Mouse (Mus musculus): ENCODE results near the gene Glb1l.
"Not testable (repeated sequence)": the region's sequence is repeated elsewhere in the genome, so short reads cannot be mapped to it uniquely, and the experiment has no call there.

Gene Glb1l

DNA sequence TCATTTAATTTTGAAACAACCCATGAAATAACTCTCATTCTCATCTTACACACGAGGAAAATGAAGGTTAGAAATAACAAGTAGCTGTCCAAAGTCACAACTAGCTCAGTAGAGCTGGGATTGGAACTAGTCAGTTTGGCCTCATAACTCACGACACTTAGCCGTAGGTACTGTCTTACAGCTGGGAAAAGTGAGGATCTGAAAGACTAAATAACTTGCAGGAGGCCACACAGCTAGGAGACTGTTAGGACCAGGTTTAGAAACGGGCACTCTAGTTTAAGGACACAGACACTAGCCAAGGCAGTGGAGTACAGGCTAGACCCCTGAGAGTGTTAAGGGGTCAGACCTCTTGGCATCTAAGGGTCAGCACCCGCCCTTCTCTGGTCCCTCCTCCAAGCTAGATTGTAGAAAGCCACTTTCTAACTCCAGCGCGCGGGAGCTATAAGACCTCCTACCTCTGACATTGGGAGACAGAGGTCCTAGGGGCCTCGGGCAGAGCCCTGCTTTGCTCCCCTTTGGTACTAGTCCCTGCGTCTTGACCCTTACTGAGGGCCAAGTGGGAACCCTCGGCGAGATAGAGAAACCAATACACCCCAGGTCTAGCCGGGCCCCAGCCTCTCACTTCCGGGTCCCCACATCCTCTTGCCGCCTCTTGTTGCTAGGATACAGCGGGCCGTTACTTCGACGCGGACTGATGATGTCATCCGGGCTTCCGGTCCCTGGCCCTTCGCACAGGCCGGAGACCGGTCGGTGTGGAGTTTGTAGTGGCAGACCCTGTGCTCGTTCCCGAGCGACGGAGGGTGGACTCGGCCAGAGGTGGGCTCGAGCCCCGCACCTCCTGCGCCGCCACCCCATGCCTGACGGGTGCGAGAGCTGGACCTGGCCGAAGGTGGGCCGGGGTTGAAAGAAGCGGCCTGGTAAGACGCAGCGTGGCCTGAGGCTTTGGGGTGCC is at the start of gene Glb1l, which contains the start of gene Stk16:
Gene Glb1l, minus strand, starts transcription at position 678 of the 952 bp plus-strand sequence.
Gene Stk16, plus strand, starts transcription at position 703 of the 952 bp plus-strand sequence.
- DNase-seq: peak; percentile 93

DNA sequence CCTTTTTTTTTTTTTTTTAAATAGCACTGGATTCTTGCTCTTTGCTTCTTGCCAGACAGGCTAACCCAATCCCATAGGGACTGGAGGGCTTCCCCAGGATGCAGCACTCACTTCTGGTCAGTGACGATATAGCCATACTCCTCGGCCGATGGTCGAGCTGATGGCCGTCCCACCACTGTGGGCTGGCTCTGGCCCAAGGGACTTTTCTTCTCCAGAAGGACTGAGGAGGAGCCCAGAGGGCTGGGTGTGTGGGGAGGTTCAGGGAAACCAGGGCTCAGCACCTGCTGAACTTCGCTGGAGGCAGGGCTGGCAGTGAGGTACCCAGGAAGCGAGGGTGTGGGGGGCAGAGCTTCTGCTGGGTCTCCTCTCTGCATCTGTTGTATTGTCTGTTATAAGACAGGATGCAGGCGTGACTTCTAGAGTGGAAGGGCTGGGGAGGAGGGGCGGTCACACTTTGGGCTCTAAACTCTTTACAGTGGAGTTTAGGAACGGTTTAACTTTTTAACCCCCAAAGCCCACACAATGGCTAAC is 45.0 kb upstream of the Glb1l start:
- no peak for DNase-seq

DNA sequence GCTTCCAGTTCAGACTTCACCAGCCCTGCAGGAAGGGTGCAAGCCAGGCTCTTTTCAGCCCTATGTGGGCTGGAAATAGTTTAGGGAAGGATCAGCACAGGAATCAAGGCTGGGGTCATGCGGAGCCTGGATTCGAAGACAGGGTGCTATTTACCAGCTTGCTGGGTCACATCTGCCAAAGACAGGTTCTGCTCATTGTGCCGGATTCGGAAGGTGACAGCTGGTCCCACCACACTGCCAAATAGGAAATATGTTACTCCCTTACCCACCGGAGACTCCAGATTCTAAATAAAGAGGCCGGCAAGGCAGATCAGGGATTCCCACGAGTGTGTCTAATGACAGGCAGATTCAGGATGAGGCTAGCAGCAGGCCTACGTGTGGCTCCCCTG is 44.0 kb upstream of the Glb1l start:
- DNase-seq: no peak

DNA sequence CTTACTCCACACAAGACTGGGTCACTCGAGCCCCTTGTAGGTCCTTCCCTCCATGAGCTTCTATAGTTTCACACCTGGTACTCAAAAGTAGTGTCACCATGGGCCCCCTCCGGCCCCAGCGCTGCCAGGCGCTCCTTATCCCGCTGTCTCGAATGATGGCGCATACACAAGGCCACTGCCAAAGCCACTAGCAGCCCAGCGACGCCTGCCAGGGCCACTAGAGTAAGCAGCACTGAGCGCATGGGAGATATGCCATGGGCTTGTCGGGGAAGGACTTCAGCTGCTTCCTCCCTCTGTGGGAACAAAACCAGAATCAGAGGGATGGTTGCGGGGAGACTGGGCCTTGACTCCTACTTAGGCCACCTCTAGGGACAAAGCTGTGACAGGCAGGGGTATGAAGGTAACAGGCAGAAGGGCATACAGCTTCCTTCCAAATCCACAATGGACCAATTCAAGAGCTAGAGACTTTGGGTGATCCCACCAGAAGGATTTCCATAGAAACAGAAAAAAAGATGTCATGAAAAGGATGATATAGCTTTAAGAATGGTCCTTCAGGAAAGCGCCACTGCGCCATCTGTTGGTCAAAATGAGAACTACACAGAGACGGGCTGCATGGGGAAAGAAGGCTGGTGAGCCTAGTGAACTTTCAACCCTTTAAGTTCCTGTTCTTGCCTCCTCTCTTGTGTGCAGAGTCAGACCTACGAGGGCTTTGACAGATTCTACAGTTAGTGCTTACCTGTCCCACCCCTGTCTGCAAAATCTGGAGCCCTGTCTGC is 43.4 kb upstream of the Glb1l start:
- DNase-seq: peak; percentile 90

- no peak for DNase-seq
Measured at GRCm38 (mm10) chr1:75253029-75253428, 42.4 kb upstream of the Glb1l start.

DNA sequence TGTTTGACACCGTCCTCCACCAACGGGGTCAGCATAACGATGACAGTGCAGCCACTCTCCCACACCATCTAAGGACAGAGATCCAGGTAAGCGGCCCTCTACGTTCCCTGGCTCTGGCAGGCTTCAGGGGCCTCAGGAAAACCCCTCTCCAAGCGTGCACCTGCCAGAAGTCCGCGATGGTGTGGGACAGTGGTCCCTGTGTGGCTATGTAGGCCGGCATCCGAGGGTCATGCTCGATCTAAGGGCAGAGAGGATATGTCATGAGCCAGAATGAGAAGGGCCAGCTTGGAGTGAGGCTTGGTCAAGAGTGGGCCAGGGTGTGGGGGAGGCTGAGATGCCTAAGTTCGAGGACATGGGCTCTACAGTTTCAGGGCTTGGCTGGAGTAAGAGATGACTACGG is 41.7 kb upstream of the Glb1l start:
- DNase-seq: no peak

DNA sequence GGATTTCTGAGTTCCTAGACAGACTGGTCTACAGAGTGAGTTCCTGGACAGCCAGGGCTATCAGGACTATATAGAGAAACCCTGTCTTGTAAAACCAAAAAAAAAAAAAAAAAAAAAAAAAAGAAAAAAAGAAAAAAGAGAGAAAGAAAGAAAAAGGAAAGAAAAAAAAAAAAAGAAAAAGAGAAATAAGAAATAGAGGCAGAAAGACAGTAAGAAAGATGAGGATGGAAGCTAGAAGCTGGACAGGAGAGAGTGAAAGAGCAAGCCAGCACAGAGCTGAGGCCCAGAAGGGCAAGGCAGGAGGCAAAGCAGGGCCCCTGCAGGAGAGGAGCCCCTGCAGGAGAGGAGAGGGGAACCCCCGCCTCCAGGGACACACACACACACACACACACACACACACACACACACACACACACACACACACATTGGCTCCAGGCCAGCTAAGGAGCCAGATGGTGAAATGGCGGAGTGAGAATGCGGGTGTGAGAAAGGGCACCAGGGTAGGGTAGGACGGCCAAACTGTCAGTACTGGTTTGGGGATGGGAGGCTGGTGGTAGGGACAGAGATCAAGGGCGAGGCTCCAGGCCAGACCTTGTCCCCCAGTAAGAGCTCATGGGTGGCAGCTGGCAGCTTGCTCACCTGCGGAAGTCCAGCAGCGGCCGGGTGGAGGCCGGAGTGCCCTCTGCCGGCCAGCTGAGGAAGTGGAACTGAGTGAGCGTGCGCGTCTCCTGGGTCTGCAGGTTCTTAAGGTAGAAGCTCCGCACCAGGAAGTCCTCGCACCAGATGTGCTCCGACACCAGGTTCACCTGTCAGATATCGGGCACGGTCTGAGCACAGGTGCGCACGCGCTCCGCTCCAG is 40.7 kb upstream of the Glb1l start:
- DNase-seq: peak; percentile 87

DNA sequence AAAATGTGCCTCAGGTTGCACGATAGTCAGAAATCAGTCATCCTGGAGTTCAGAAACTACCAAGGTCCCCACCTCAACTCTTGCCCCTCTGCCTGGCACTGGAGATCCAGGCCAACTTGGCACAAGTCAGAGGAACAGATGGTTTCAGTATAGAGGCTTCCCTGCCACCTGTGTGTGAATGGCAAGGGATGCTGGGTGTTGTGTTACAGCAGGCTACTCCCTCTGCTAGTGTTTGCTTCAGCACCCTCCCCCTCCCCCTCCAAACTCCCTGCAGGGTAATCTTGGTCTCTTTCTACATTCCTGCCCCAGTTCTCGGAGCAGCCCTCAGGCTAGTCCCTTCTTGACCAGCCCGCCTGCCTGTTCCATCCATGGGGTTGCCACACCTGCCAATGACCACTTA is 39.9 kb upstream of the Glb1l start:
- no peak for DNase-seq

GRCm38 (mm10) chr1:75248041-75248772 is 37.6 kb upstream of the Glb1l start:
- DNase-seq: no peak

DNA sequence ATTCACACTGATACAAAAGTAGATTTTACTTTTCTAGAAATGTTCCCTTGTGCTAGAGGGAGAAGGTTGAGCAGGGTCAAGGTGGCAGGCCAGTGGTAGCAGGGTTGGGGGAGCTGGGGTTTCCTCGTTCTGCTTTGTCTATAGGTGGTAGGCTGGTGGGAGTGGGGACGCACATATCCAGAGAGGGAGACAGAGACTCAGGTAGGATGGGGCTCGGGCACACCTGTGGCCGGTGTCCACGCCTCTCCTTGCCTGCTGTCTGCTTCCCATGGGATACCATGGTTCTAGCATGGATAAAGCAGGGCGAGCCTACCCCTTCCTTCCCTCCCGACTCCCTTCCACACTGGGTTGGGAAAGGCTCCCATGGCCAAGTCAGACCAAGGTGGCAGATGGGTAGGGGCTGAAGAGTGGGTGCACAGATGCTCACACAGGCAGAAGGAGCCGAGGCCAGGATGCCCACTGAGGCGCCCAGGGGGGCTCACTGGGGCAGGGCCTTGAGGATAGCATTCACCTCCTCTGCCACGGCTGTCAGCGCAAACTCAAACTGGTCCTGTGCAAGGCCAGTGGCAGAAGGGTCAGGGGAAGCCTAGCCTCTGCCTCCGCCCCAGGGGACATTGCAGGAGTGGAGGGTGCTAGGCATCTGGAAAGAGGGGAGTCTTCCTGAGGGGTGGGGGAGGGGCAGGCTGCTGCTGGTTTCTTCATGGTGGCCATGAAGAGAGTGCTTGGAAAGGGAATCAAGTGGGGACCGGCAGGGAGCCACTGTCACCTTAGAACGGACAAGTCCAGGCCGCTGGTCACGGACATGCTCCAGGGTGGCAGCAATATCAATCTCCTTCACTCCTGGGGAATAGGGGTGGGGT is 36.7 kb upstream of the Glb1l start:
- DNase-seq: no peak

- no peak for DNase-seq
Measured at GRCm38 (mm10) chr1:75244836-75245235, 34.2 kb upstream of the Glb1l start.

GRCm38 (mm10) chr1:75244175-75244826 is 33.7 kb upstream of the Glb1l start:
- DNase-seq: no peak

GRCm38 (mm10) chr1:75243411-75243810 is 32.8 kb upstream of the Glb1l start:
- no peak for DNase-seq

DNA sequence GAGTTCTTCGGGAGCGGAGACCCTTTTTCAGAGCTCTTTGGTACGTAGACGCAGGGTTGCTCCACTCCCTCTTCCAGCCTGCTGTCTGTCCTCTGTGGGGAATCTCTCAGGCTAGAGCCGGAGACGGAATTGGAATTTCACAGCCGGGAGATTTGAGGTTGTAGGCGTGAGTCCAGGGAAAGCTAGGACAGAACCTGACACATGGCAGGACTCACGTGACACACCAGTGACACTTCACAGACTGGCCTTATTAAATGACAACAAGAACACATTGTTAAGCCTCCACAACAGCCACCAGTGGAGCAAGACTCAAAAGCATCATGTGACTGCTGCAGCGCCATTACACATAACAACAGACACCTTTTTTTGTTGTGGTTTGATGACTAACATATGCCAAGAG is 29.0 kb upstream of the Glb1l start:
- no peak for DNase-seq

DNA sequence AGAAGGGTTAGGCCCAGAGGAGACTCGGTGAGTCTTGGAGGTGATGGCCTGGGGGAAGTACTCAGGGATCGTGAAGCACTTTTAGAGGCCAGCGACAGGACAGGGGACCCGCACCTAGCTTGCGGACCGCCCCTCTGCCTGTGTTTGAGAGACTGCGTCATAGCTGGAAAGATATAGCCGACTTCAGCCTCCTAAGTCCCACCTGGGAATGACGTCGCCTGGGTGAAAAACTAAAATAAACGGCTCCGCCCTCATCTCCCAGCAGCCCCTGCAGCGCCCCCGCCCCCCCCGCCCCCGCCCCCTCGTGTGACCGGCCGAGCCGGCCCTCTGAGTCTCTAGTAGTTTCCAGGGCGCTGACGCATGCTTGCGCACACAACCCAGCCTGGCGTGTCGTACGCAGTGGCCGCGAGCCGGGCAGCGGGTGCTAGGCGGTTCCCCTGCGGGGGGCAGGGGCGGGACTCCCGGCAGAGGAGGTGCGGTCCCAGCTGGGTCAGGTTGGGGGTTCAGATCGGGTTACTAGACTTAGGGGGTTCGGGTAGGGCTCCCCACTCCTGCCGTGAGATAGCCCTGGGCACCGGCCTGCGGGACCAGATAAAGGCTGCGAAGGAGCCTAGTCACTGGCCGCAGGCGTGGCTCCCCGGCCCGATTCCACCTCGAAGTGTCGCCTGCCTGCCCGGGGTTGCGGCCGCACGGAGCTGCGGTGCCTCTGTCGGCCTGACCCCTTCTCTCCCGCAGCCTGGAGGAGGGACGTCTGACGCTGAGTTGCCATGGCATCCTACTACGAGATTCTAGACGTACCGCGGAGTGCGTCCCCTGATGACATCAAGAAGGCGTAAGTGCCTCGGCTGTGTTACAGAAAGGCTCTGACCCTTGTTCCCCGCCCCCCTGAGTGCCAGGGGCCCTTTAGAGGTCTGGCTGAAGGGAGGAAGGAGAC is 25.8 kb upstream of the Glb1l start, which contains the start of gene Dnajb2:
Gene Dnajb2, plus strand, starts transcription at position 290 of the 934 bp plus-strand sequence.
- DNase-seq: peak; percentile 89

- peak; percentile 79 for DNase-seq
Measured at GRCm38 (mm10) chr1:75234606-75235005, 24.0 kb upstream of the Glb1l start.

DNA sequence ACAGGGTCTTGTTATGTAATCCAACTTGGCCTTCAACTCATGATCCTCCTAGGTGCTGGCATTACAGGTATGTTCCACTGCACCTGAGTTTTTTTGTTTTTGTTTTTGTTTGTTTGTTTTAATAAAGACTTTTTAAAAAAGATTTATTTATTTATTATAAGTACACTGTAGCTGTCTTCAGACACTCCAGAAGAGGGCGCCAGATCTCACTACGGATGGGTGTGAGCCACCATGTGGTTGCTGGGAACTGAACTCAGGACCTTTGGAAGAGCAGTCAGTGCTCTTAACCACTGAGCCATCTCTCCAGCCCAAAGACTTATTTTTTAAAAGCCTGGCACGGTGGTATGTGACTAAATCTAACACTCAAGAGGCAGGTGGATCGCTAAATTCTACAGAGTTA is 21.9 kb upstream of the Glb1l start:
- not testable (repeated sequence) for DNase-seq

GRCm38 (mm10) chr1:75231664-75232152 is 21.1 kb upstream of the Glb1l start, which contains the start of gene A630095N17Rik:
Gene A630095N17Rik (minus strand): TSS chr1:75232102.
- DNase-seq: no peak

- DNase-seq: no peak
Measured at GRCm38 (mm10) chr1:75231224-75231623, 20.6 kb upstream of the Glb1l start.
